Mouse (Mus musculus) MEL (cell line): Measurements from ENCODE around the gene Fgf3.

ENCODE experiments used
- CTCF ChIP-seq, 3 experiments: IDR thresholded peaks in 2 of 3; conservative IDR thresholded peaks in 1 of 3; 2 replicates each; pipeline ENCODE4 v1.5.1; 2011 to 2012; ENCODE audit warnings: low read length in 3 of 3, low read depth in 2 of 3, mild to moderate bottlenecking in 2 of 3, improper control_type of control experiment in 1 of 3, inconsistent platforms in 1 of 3, mixed read lengths in 1 of 3, moderate library complexity in 1 of 3; ENCODE audit not compliant: control insufficient read depth in 1 of 3, insufficient read depth in 1 of 3, poor library complexity in 1 of 3, severe bottlenecking in 1 of 3
- JUND ChIP-seq: IDR thresholded peaks from 2 replicates; pipeline ENCODE4 v1.6.1; 2011; ENCODE audit warnings: low read depth, mild to moderate bottlenecking, improper control_type of control experiment, low read length
- TAL1 ChIP-seq: IDR thresholded peaks from 2 replicates; pipeline ENCODE4 v1.6.1; 2012; ENCODE audit warnings: mild to moderate bottlenecking, inconsistent platforms, low read length, moderate library complexity, mixed read lengths

- no peak for TF ChIP-seq CTCF (IDR thresholded peaks at IDR 0.05 in 2 of 3, conservative IDR thresholded peaks at IDR 0.05 in 1 of 3; ENCODE audit: control insufficient read depth in 1 of 3, insufficient read depth in 1 of 3, low read depth in 2 of 3, low read length in 3 of 3, poor library complexity in 1 of 3, severe bottlenecking in 1 of 3)
- no peak for TF ChIP-seq JUND
- TF ChIP-seq TAL1 = no peak
Observed at GRCm38 (mm10) chr7:144861769-144862070, 23.8 kb downstream of the Fgf3 start.
